17 mouse cellular contexts compared by ENCODE assay signal in the genomic region with DNA sequence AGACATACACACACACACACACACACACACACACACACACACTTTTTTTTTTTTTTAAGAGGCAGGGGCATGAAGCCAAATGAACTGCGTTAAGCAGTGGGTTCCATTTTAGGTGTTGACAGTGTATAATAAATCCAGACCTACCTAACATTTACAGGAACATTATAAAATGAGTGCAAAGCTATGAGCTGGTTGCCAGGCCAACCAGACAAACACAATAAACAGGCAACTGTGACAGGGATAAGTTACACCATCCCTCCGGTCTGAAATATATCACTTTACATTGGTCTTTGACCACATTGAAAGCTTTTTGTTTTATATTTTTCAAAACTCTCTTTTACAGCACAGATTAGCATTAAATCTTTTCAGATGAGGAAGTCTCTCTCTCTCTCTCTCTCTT.
DNase-seq lines count a peak whose midpoint lies in the region; ATAC-seq and TF ChIP-seq lines count a peak whose summit lies in the region.
"Had no signal": no experiment of that assay in that cellular context is flagged by ENCODE, and none has a peak within 500 bp of the region (broad histone marks: within the 10 kb centered on the region; RNA-seq: fewer than 3 reads in every experiment).

No protein-coding gene starts in this region.

- H3K4me2 ChIP-seq in hindbrain, postnatal 0 days (ENCODE audit: low read depth, low read length) = no peak overlapping the region
- H3K4me2 ChIP-seq in embryonic facial prominence, embryonic 11.5 days (ENCODE audit: low read depth, low read length) = no peak overlapping the region
- no peak overlapping the region for H3K4me2 ChIP-seq in heart, embryonic 12.5 days
- H3K4me2 ChIP-seq: heart, embryonic 11.5 days; liver, embryonic 13.5 days; neural tube, embryonic 15.5 days had no signal

- no peak for TF ChIP-seq CTCF in hindbrain, postnatal 0 days (IDR thresholded peaks at IDR 0.05; ENCODE audit: low read depth)

- no peak overlapping the region for H3K4me3 ChIP-seq in hindbrain, embryonic 10.5 days
- no peak overlapping the region for H3K4me3 ChIP-seq in hindbrain, postnatal 0 days (ENCODE audit: low read length)
- H3K4me3 ChIP-seq in embryonic facial prominence, embryonic 11.5 days (ENCODE audit: low read depth, low read length) = no peak overlapping the region
- no peak overlapping the region for H3K4me3 ChIP-seq in limb, embryonic 10.5 days
- no peak overlapping the region for H3K4me3 ChIP-seq in heart, embryonic 12.5 days
- H3K4me3 ChIP-seq: liver, embryonic 13.5 days; megakaryocyte, embryonic 14.5 days; neural tube, embryonic 15.5 days had no signal

- H3K9ac ChIP-seq in hindbrain, postnatal 0 days (replicated peaks; ENCODE audit: low read length) = no peak overlapping the region
- no peak overlapping the region for H3K9ac ChIP-seq in embryonic facial prominence, embryonic 11.5 days (replicated peaks; ENCODE audit: low read length)
- no peak overlapping the region for H3K9ac ChIP-seq in heart, embryonic 12.5 days
- H3K9ac ChIP-seq: liver, embryonic 13.5 days; neural tube, embryonic 15.5 days had no signal

- H3K9me3 ChIP-seq in hindbrain, embryonic 10.5 days = no peaks in the 10 kb centered on the region
- no peaks in the 10 kb centered on the region for H3K9me3 ChIP-seq in hindbrain, postnatal 0 days (ENCODE audit: low read length)
- no peaks in the 10 kb centered on the region for H3K9me3 ChIP-seq in embryonic facial prominence, embryonic 11.5 days (replicated peaks; ENCODE audit: control insufficient read depth, low read length)
- H3K9me3 ChIP-seq in limb, embryonic 10.5 days (replicated peaks) = no peaks in the 10 kb centered on the region
- H3K9me3 ChIP-seq in heart, embryonic 12.5 days (replicated peaks) = peaks cover 2% of the 10 kb centered on the region; the same call in 1 of the 2 replicates
- H3K9me3 ChIP-seq: liver, embryonic 13.5 days; neural tube, embryonic 15.5 days had no signal

- peak overlapping the region; percentile 45; the same call in 1 of the 2 replicates for H3K27ac ChIP-seq in hindbrain, embryonic 10.5 days
- no peak overlapping the region for H3K27ac ChIP-seq in hindbrain, postnatal 0 days
- H3K27ac ChIP-seq in embryonic facial prominence, embryonic 11.5 days (replicated peaks; ENCODE audit: low read depth, low read length) = no peak overlapping the region
- peak overlapping the region; percentile 61 for H3K27ac ChIP-seq in limb, embryonic 10.5 days
- H3K27ac ChIP-seq in heart, embryonic 12.5 days (ENCODE audit: poor library complexity, severe bottlenecking) = no peak overlapping the region
- H3K27ac ChIP-seq: liver, embryonic 13.5 days; neural tube, embryonic 15.5 days had no signal

- H3K36me3 ChIP-seq in hindbrain, embryonic 10.5 days = no peaks in the 10 kb centered on the region
- no peaks in the 10 kb centered on the region for H3K36me3 ChIP-seq in hindbrain, postnatal 0 days (ENCODE audit: insufficient read depth, low read length)
- H3K36me3 ChIP-seq in embryonic facial prominence, embryonic 11.5 days (replicated peaks; ENCODE audit: control insufficient read depth, insufficient read depth, low read depth, low read length) = no peaks in the 10 kb centered on the region
- no peaks in the 10 kb centered on the region for H3K36me3 ChIP-seq in limb, embryonic 10.5 days
- no peaks in the 10 kb centered on the region for H3K36me3 ChIP-seq in heart, embryonic 12.5 days
- H3K36me3 ChIP-seq: liver, embryonic 13.5 days; neural tube, embryonic 15.5 days had no signal

- H3K27me3 ChIP-seq in hindbrain, embryonic 10.5 days (ENCODE audit: insufficient read depth, poor library complexity, severe bottlenecking) = no peaks in the 10 kb centered on the region
- H3K27me3 ChIP-seq in hindbrain, postnatal 0 days (ENCODE audit: insufficient read depth, low read length) = no peaks in the 10 kb centered on the region
- no peaks in the 10 kb centered on the region for H3K27me3 ChIP-seq in embryonic facial prominence, embryonic 11.5 days (ENCODE audit: control insufficient read depth, insufficient read depth, low read length)
- no peaks in the 10 kb centered on the region for H3K27me3 ChIP-seq in limb, embryonic 10.5 days (ENCODE audit: low read depth, poor library complexity, severe bottlenecking)
- H3K27me3 ChIP-seq in heart, embryonic 12.5 days (replicated peaks) = no peaks in the 10 kb centered on the region
- H3K27me3 ChIP-seq: liver, embryonic 13.5 days; megakaryocyte, embryonic 14.5 days; neural tube, embryonic 15.5 days had no signal

- 77% methylated on average over 2 of the region's 2 CpGs for WGBS in hindbrain, embryonic 10.5 days
- 43% methylated on average over 2 of the region's 2 CpGs for WGBS in hindbrain, postnatal 0 days
- WGBS in embryonic facial prominence, embryonic 11.5 days = 47% methylated on average over 2 of the region's 2 CpGs
- 52% methylated on average over 2 of the region's 2 CpGs for WGBS in limb, embryonic 10.5 days
- WGBS in heart, embryonic 12.5 days = 50% methylated on average over 2 of the region's 2 CpGs

- no peak for DNase-seq in hindbrain, embryonic 10.5 days (ENCODE audit: low spot score)
- DNase-seq in hindbrain, postnatal 0 days (ENCODE audit: low spot score) = no peak
- DNase-seq in NIH3T3 (ENCODE audit: low read depth) = peak; percentile 11
- DNase-seq in embryonic facial prominence, embryonic 11.5 days (ENCODE audit: low spot score) = peak; percentile 49
- DNase-seq in limb, embryonic 10.5 days (ENCODE audit: low spot score) = peak; percentile 45
- no peak for DNase-seq in layer of hippocampus, postnatal 14 days (ENCODE audit: low spot score in 2 of 2)
- DNase-seq in yolk sac, embryonic 10.5 days (ENCODE audit: low spot score) = no peak
- DNase-seq: B cell, adult 2 months; cerebellum, adult 9-10 months; kidney, adult 11 months; kidney, postnatal 36 days; liver, embryonic 13.5 days; right cerebral cortex, postnatal 25 days had no signal

- peaks cover 9% of the 10 kb centered on the region; the same call in 1 of the 2 replicates for H3K4me1 ChIP-seq in hindbrain, embryonic 10.5 days (replicated peaks)
- no peaks in the 10 kb centered on the region for H3K4me1 ChIP-seq in hindbrain, postnatal 0 days (ENCODE audit: insufficient read depth, low read length)
- no peaks in the 10 kb centered on the region for H3K4me1 ChIP-seq in embryonic facial prominence, embryonic 11.5 days (ENCODE audit: control insufficient read depth, insufficient read depth, low read length)
- peaks cover 59% of the 10 kb centered on the region for H3K4me1 ChIP-seq in limb, embryonic 10.5 days
- no peaks in the 10 kb centered on the region for H3K4me1 ChIP-seq in heart, embryonic 12.5 days (replicated peaks)
- H3K4me1 ChIP-seq: liver, embryonic 13.5 days; megakaryocyte, embryonic 14.5 days had no signal

- ATAC-seq in hindbrain, postnatal 0 days = no peak
- no peak for ATAC-seq in embryonic facial prominence, embryonic 11.5 days (replicated peaks; ENCODE audit: insufficient number of reproducible peaks, low FRiP score, low TSS enrichment, low read depth)
- ATAC-seq in heart, embryonic 12.5 days (ENCODE audit: insufficient number of reproducible peaks, low FRiP score) = no peak

Comparison
In these comparisons a context has a peak if more than half of its experiments do, and no peak if none do; other contexts are left out.
1. H3K27ac ChIP-seq: peak in hindbrain, embryonic 10.5 days (single experiment) and limb, embryonic 10.5 days (single experiment); none in hindbrain, postnatal 0 days (single experiment), embryonic facial prominence, embryonic 11.5 days (single experiment) and heart, embryonic 12.5 days (single experiment).
2. DNase-seq: peak in NIH3T3 (single experiment), embryonic facial prominence, embryonic 11.5 days (single experiment) and limb, embryonic 10.5 days (single experiment); none in hindbrain, embryonic 10.5 days (single experiment), hindbrain, postnatal 0 days (single experiment), layer of hippocampus, postnatal 14 days (0 of 2) and yolk sac, embryonic 10.5 days (single experiment).